Mouse (Mus musculus) adrenal gland, postnatal 0 days (tissue): ENCODE data around the gene Ppp1r12b. TPM values are rescaled to one million over a fixed set of nuclear protein-coding genes. Genes with fewer than 3 reads are reported as not detected.

Experiments
- microRNA-seq: library from miRNA; unstranded; fragments of <30 nt; microRNA quantifications from one replicate; pipeline ENCODE4, GENCODE M21; 2016; ENCODE audit warnings: borderline replicate concordance; ENCODE audit not compliant: insufficient number of aligned reads
- polyA plus RNA-seq: library from polyadenylated mRNA; unstranded; fragments of >200 nt; fragmentation: Nextera tagmentation; extraction: Ambion mirVana; gene quantifications from 2 replicates; pipeline ENCODE4 v1.2.1, GENCODE M21; 2015

Gene Ppp1r12b
- polyA plus RNA-seq, result 4.2 and 5.9 TPM in 2 replicates

GRCm38 (mm10) chr1:134955637-134956176 lies at the start of gene Ppp1r12b:
Gene Ppp1r12b, minus strand, starts transcription at chr1:134955942.

DNA sequence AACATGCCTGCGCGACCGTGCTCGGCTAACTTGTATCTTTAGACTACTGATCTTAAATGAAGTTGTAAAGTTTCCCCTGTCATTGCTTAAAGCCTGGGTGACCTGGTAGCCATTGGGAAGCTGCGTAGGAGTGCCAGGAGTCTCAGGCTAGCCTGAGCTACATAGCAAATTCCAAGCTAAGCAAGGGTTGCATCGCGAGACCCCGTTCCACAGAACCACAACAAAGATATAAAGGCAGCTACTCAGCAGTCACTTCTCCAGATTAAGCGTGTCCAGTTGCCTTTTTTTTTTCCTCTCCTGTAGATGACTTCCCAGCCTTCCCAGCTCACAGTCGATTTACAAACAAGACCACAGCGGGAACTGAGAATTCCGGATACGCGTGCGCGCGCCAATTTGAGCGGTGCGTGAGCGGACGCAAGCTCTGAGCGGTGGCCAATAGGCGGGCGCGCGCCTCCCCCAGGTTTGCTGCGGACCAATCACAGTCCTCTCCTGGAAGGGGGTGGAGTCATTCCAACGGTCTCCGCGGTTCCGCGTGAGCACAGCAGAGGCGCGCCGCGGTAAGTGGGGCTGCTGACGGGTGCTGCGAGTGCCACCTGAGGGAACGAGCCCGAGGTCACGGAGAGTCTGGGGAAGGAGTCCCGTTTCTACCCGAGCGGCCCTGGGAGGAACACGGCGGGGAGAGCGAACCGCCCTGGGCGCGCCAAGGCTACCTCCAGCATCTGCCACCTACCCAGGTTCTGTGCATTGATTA lies 6.5 kb upstream of the Ppp1r12b start, which contains the start of gene Ube2t:
TSS of gene Ube2t (plus strand) at position 513 of the 751 bp plus-strand sequence.

Small RNAs within 50 kb of the gene (microRNA-seq; reads per million reads assigned to microRNA genes)
- not detected for gene Gm22232

Other genes starting within 250 kb of the Ppp1r12b start
- 22.9 and 27.6 TPM in 2 replicates for gene Ube2t, start 6.6 kb upstream of the Ppp1r12b start, polyA plus RNA-seq
- 0.37 and 0.38 TPM in 2 replicates for gene Lgr6, start 149.3 kb upstream of the Ppp1r12b start, polyA plus RNA-seq
- gene Ptpn7, start 176.8 kb upstream of the Ppp1r12b start, polyA plus RNA-seq, result 0.71 and 1.9 TPM in 2 replicates
- 66.8 and 98.3 TPM in 2 replicates for gene Arl8a, start 190.9 kb upstream of the Ppp1r12b start, polyA plus RNA-seq
- gene Gpr37l1, start 211.7 kb upstream of the Ppp1r12b start, polyA plus RNA-seq, result 0.91 and 1.8 TPM in 2 replicates